Mouse (Mus musculus): Measurements from ENCODE around the gene Cartpt.

GRCm38 (mm10) chr13:99860670-99861069, 40.2 kb downstream of the Cartpt start:
- TF ChIP-seq CTCF (IDR thresholded peaks at IDR 0.05; ENCODE audit: borderline replicate concordance, control insufficient read depth, extremely low read depth, insufficient read depth, low read length, poor library complexity) (no peak), POLR2A (IDR thresholded peaks at IDR 0.05; ENCODE audit: control insufficient read depth, extremely low read depth, insufficient read depth, low read length, poor library complexity) (no peak)
